Mouse (Mus musculus) brain, embryonic 18.5 days (tissue): ENCODE data around the gene Doxl2.
"Not testable (repeated sequence)": the region's sequence is repeated elsewhere in the genome, so short reads cannot be mapped to it uniquely, and the experiment has no call there.

Experiments
- DNase-seq: peaks from one replicate; pipeline ENCODE4 v3.0.0-alpha.2; 2012; ENCODE audit warnings: low read depth, low spot score

Doxl2 gene

GRCm38 (mm10) chr6:48974663-48975062, at the start of gene Doxl2:
Doxl2 (plus strand) TSS chr6:48974963.
- no peak for DNase-seq

GRCm38 (mm10) chr6:48929595-48929994, 45.2 kb upstream of the Doxl2 start, which contains the start of gene 1600015I10Rik:
1600015I10Rik (plus strand) TSS chr6:48929895.
- DNase-seq = no peak

GRCm38 (mm10) chr6:48949596-48949995, 25.2 kb upstream of the Doxl2 start:
- no peak for DNase-seq

- DNase-seq = no peak
These were observed 24.1 kb upstream of the Doxl2 start for GRCm38 (mm10) chr6:48950676-48951075.

GRCm38 (mm10) chr6:48951630-48952029, 23.1 kb upstream of the Doxl2 start:
- no peak for DNase-seq

- DNase-seq = no peak
These were observed 21.5 kb upstream of the Doxl2 start for GRCm38 (mm10) chr6:48953220-48953619.

GRCm38 (mm10) chr6:48954211-48954610, 20.6 kb upstream of the Doxl2 start:
- no peak for DNase-seq

- DNase-seq = peak; percentile 2
These were observed 19.8 kb upstream of the Doxl2 start for GRCm38 (mm10) chr6:48954946-48955345.

GRCm38 (mm10) chr6:48956785-48957184, 18.0 kb upstream of the Doxl2 start:
- DNase-seq = no peak

- DNase-seq = peak; percentile 8
These were observed 16.7 kb upstream of the Doxl2 start for GRCm38 (mm10) chr6:48958053-48958452.

- not testable (repeated sequence) for DNase-seq
These were observed 15.6 kb upstream of the Doxl2 start for GRCm38 (mm10) chr6:48959151-48959550.

- DNase-seq = not testable (repeated sequence)
These were observed 8.1 kb upstream of the Doxl2 start for GRCm38 (mm10) chr6:48966696-48967095.

GRCm38 (mm10) chr6:48967868-48968267, 6.9 kb upstream of the Doxl2 start:
- DNase-seq = no peak

- DNase-seq = no peak
These were observed 4.9 kb downstream of the Doxl2 start for GRCm38 (mm10) chr6:48979616-48980015.

GRCm38 (mm10) chr6:48982305-48982704, 7.5 kb downstream of the Doxl2 start:
- DNase-seq = no peak

GRCm38 (mm10) chr6:48986444-48986990, 11.8 kb downstream of the Doxl2 start, which contains the start of gene Svs1:
Svs1 (plus strand) TSS chr6:48986861.
- DNase-seq = no peak

- DNase-seq = no peak
These were observed 15.2 kb downstream of the Doxl2 start for GRCm38 (mm10) chr6:48989971-48990370.

GRCm38 (mm10) chr6:48991991-48992390, 17.2 kb downstream of the Doxl2 start:
- DNase-seq = no peak

- no peak for DNase-seq
These were observed 23.4 kb downstream of the Doxl2 start for GRCm38 (mm10) chr6:48998186-48998585.

- DNase-seq = no peak
These were observed 24.0 kb downstream of the Doxl2 start for GRCm38 (mm10) chr6:48998796-48999195.

- no peak for DNase-seq
These were observed 28.6 kb downstream of the Doxl2 start for GRCm38 (mm10) chr6:49003381-49003780.

GRCm38 (mm10) chr6:49007981-49008380, 33.2 kb downstream of the Doxl2 start:
- peak; percentile 16 for DNase-seq

GRCm38 (mm10) chr6:49008420-49009160, 33.8 kb downstream of the Doxl2 start:
- no peak for DNase-seq
